In genomic region chr2:178412598-178412997, GRCm38 (mm10) we compare ENCODE assay signal across 9 mouse cellular contexts. TPM values are rescaled to one million over a fixed set of nuclear protein-coding genes. Genes with fewer than 3 reads are reported as not detected.
DNase-seq lines count a peak whose midpoint lies in the region; ATAC-seq lines count a peak whose summit lies in the region.
"Had no signal": no experiment of that assay in that cellular context is flagged by ENCODE, and none has a peak within 500 bp of the region (broad histone marks: within the 10 kb centered on the region; RNA-seq: fewer than 3 reads in every experiment).

No protein-coding gene starts in this region.

- ATAC-seq in hindbrain, embryonic 15.5 days (ENCODE audit: low FRiP score, low read depth), result no peak
- no peak for ATAC-seq in hindbrain, embryonic 11.5 days (ENCODE audit: low FRiP score)
- ATAC-seq in heart, embryonic 12.5 days (ENCODE audit: insufficient number of reproducible peaks, low FRiP score), result no peak

- 62% methylated on average over 6 of the region's 6 CpGs for WGBS in hindbrain, embryonic 15.5 days
- WGBS in hindbrain, embryonic 11.5 days, result 66% methylated on average over 6 of the region's 6 CpGs
- WGBS in heart, embryonic 12.5 days, result 20% methylated on average over 6 of the region's 6 CpGs
- 88% methylated on average over 6 of the region's 6 CpGs for WGBS in forebrain, embryonic 10.5 days

- H3K4me2 ChIP-seq in hindbrain, embryonic 15.5 days, result peak overlapping the region; percentile 100
- H3K4me2 ChIP-seq in hindbrain, embryonic 11.5 days (replicated peaks; ENCODE audit: low read depth, low read length), result no peak overlapping the region
- peak overlapping the region; percentile 99 for H3K4me2 ChIP-seq in heart, embryonic 12.5 days

- no peaks in the 10 kb centered on the region for H3K27me3 ChIP-seq in hindbrain, embryonic 15.5 days
- H3K27me3 ChIP-seq in hindbrain, embryonic 11.5 days (ENCODE audit: control insufficient read depth, insufficient read depth, low read length), result peaks cover 16% of the 10 kb centered on the region
- peaks cover 9% of the 10 kb centered on the region; the same call in 1 of the 2 replicates for H3K27me3 ChIP-seq in heart, embryonic 12.5 days (replicated peaks)
- peaks cover 51% of the 10 kb centered on the region for H3K27me3 ChIP-seq in forebrain, embryonic 10.5 days (ENCODE audit: poor library complexity, severe bottlenecking)

- no peaks in the 10 kb centered on the region for H3K36me3 ChIP-seq in hindbrain, embryonic 15.5 days
- H3K36me3 ChIP-seq in hindbrain, embryonic 11.5 days (ENCODE audit: control insufficient read depth, insufficient read depth, low read length), result no peaks in the 10 kb centered on the region
- peaks cover under 1% of the 10 kb centered on the region; the same call in 1 of the 2 replicates for H3K36me3 ChIP-seq in heart, embryonic 12.5 days
- no peaks in the 10 kb centered on the region for H3K36me3 ChIP-seq in forebrain, embryonic 10.5 days (replicated peaks)

- peaks cover 39% of the 10 kb centered on the region for H3K4me1 ChIP-seq in hindbrain, embryonic 15.5 days (replicated peaks)
- H3K4me1 ChIP-seq in hindbrain, embryonic 11.5 days (replicated peaks; ENCODE audit: control insufficient read depth, insufficient read depth, low read length), result peaks cover 8% of the 10 kb centered on the region; the same call in 1 of the 2 replicates
- peaks cover 53% of the 10 kb centered on the region for H3K4me1 ChIP-seq in heart, embryonic 12.5 days (replicated peaks)
- peaks cover 22% of the 10 kb centered on the region for H3K4me1 ChIP-seq in forebrain, embryonic 10.5 days

- no peak for DNase-seq in hindbrain, embryonic 11.5 days (ENCODE audit: low spot score)
- peak; percentile 86 for DNase-seq in adipocyte (ENCODE audit: low spot score)
- DNase-seq in lung, postnatal 10 days, result peak; percentile 70
- no peak for DNase-seq in cerebellum, adult 11 months
- DNase-seq in thymus, postnatal 36 days, result no peak
- no peak for DNase-seq in forebrain, embryonic 10.5 days (ENCODE audit: extremely low spot score, low spot score)

- H3K9ac ChIP-seq in hindbrain, embryonic 15.5 days, result no peak overlapping the region
- H3K9ac ChIP-seq in hindbrain, embryonic 11.5 days (ENCODE audit: low read depth, low read length), result no peak overlapping the region
- H3K9ac ChIP-seq in heart, embryonic 12.5 days, result peak overlapping the region; percentile 82; the same call in 1 of the 2 replicates

- no peak overlapping the region for H3K27ac ChIP-seq in hindbrain, embryonic 15.5 days (replicated peaks)
- H3K27ac ChIP-seq in hindbrain, embryonic 11.5 days (ENCODE audit: low read depth, low read length), result no peak overlapping the region
- peak overlapping the region; percentile 90 for H3K27ac ChIP-seq in heart, embryonic 12.5 days (ENCODE audit: poor library complexity, severe bottlenecking)
- no peak overlapping the region for H3K27ac ChIP-seq in forebrain, embryonic 10.5 days
- H3K27ac ChIP-seq: macrophage had no signal

- H3K4me3 ChIP-seq in hindbrain, embryonic 15.5 days, result no peak overlapping the region
- H3K4me3 ChIP-seq in hindbrain, embryonic 11.5 days (ENCODE audit: low read depth, low read length), result no peak overlapping the region
- H3K4me3 ChIP-seq in heart, embryonic 12.5 days, result peak overlapping the region; percentile 64
- no peak overlapping the region for H3K4me3 ChIP-seq in forebrain, embryonic 10.5 days

- no peaks in the 10 kb centered on the region for H3K9me3 ChIP-seq in hindbrain, embryonic 15.5 days
- H3K9me3 ChIP-seq in hindbrain, embryonic 11.5 days (ENCODE audit: control insufficient read depth, low read length), result no peaks in the 10 kb centered on the region
- H3K9me3 ChIP-seq in heart, embryonic 12.5 days (replicated peaks), result 0 out of 2 replicates have a peak, but pooled peaks cover under 1% of the 10 kb centered on the region
- peaks cover 2% of the 10 kb centered on the region for H3K9me3 ChIP-seq in forebrain, embryonic 10.5 days

RNA-seq across cellular contexts. Expression of gene Ppp1r3d, which starts 1.7 kb away (rescaled TPM):
- polyA plus RNA-seq in hindbrain, embryonic 15.5 days (2015; fragmentation: Nextera tagmentation; extraction: Ambion mirVana), result 5.5 TPM in 2 replicates
- polyA plus RNA-seq in hindbrain, embryonic 11.5 days (2014; fragmentation: Nextera tagmentation; extraction: Ambion mirVana), result 1.3 and 2.3 TPM in 2 replicates
- 23.1 and 24.3 TPM in 2 replicates for polyA plus RNA-seq in heart, embryonic 12.5 days (2016; fragmentation: Nextera tagmentation; extraction: Ambion mirVana)
- polyA plus RNA-seq in forebrain, embryonic 10.5 days (2016; fragmentation: Nextera tagmentation; extraction: Ambion mirVana), result 0.66 and 0.68 TPM in 2 replicates

RNA-seq across cellular contexts. Expression of gene Fam217b, which starts 1.7 kb away (rescaled TPM):
- polyA plus RNA-seq in hindbrain, embryonic 15.5 days (2015; fragmentation: Nextera tagmentation; extraction: Ambion mirVana), result 12.9 and 15.8 TPM in 2 replicates
- polyA plus RNA-seq in hindbrain, embryonic 11.5 days (2014; fragmentation: Nextera tagmentation; extraction: Ambion mirVana), result 3.4 and 4.6 TPM in 2 replicates
- polyA plus RNA-seq in heart, embryonic 12.5 days (2016; fragmentation: Nextera tagmentation; extraction: Ambion mirVana), result 6.8 and 6.9 TPM in 2 replicates
- polyA plus RNA-seq in forebrain, embryonic 10.5 days (2016; fragmentation: Nextera tagmentation; extraction: Ambion mirVana), result 1.1 and 1.5 TPM in 2 replicates

RNA-seq across cellular contexts. Expression of gene Sycp2, which starts 5.1 kb away (rescaled TPM):
- 0.18 and 0.42 TPM in 2 replicates for polyA plus RNA-seq in hindbrain, embryonic 15.5 days (2015; fragmentation: Nextera tagmentation; extraction: Ambion mirVana)
- 0.12 and 0.15 TPM in 2 replicates for polyA plus RNA-seq in hindbrain, embryonic 11.5 days (2014; fragmentation: Nextera tagmentation; extraction: Ambion mirVana)
- 0.11 and 0.13 TPM in 2 replicates for polyA plus RNA-seq in heart, embryonic 12.5 days (2016; fragmentation: Nextera tagmentation; extraction: Ambion mirVana)
- 0.02 TPM in 1 of 2 replicates, not detected in the other for polyA plus RNA-seq in forebrain, embryonic 10.5 days (2016; fragmentation: Nextera tagmentation; extraction: Ambion mirVana)
- polyA plus RNA-seq: macrophage had no signal

RNA-seq across cellular contexts. Expression of gene Cdh26, which starts 17.7 kb away (rescaled TPM):
- polyA plus RNA-seq in hindbrain, embryonic 15.5 days (2015; fragmentation: Nextera tagmentation; extraction: Ambion mirVana), result 0.12 and 0.50 TPM in 2 replicates
- polyA plus RNA-seq in hindbrain, embryonic 11.5 days (2014; fragmentation: Nextera tagmentation; extraction: Ambion mirVana), result 0.54 TPM in 1 of 2 replicates, not detected in the other
- 0.18 TPM in 1 of 2 replicates, not detected in the other for polyA plus RNA-seq in heart, embryonic 12.5 days (2016; fragmentation: Nextera tagmentation; extraction: Ambion mirVana)
- 0.05 TPM in 1 of 2 replicates, not detected in the other for polyA plus RNA-seq in forebrain, embryonic 10.5 days (2016; fragmentation: Nextera tagmentation; extraction: Ambion mirVana)
- polyA plus RNA-seq: macrophage had no signal

Comparison
In these comparisons a context has a peak if more than half of its experiments do, and no peak if none do; other contexts are left out.
1. DNase-seq: peak in adipocyte (single experiment) and lung, postnatal 10 days (single experiment); none in hindbrain, embryonic 11.5 days (single experiment), cerebellum, adult 11 months (single experiment), thymus, postnatal 36 days (0 of 2) and forebrain, embryonic 10.5 days (single experiment).